Mouse (Mus musculus): ENCODE measurements around the gene Shroom3.

GRCm38 (mm10) chr5:92715319-92715718 is 32.1 kb downstream of the Shroom3 start:
- TF ChIP-seq CTCF (conservative IDR thresholded peaks at IDR 0.05; ENCODE audit: insufficient read depth, insufficient read length, low read depth, low read length) (no peak), POLR2A (IDR thresholded peaks at IDR 0.05; ENCODE audit: low read depth, low read length) (no peak)

Measured in kidney, adult 2 months (tissue).